Mouse (Mus musculus) CH12.LX (cell line): ENCODE measurements at regions not wholly inside any gene's neighbourhood (a gene's known extent, or its start where the extent isn't known, plus 50 kb on each side); places are given as distances from the start of the nearest gene placed in this dataset.

Source experiments
- DNase-seq: peaks from one replicate; pipeline ENCODE4 v3.0.0-alpha.2; 2013; ENCODE audit errors: extremely low read depth
- H3K27ac ChIP-seq: 2 replicates; pipeline ENCODE4 v1.5.1; 2012; ENCODE audit warnings: low read depth, mild to moderate bottlenecking, control low read depth, moderate library complexity; ENCODE audit not compliant: insufficient read depth
- H3K27me3 ChIP-seq: replicated peaks from 2 replicates; pipeline ENCODE3; 2012; ENCODE audit warnings: inconsistent platforms
- H3K36me3 ChIP-seq, 2 experiments: replicated peaks in 1 of 2; 2 replicates each; pipeline versions ENCODE3 to v1.6.1; 2012; ENCODE audit warnings: inconsistent platforms in 1 of 2, low read length in 1 of 2, mild to moderate bottlenecking in 1 of 2, mixed read lengths in 1 of 2, moderate library complexity in 1 of 2; ENCODE audit not compliant: control insufficient read depth in 1 of 2, insufficient read depth in 1 of 2
- H3K4me1 ChIP-seq, 2 experiments: 2 replicates each; pipeline ENCODE4 v1.6.1; 2012; ENCODE audit warnings: inconsistent platforms in 1 of 2, moderate library complexity in 1 of 2; ENCODE audit not compliant: insufficient read depth in 2 of 2, control insufficient read depth in 1 of 2
- H3K4me2 ChIP-seq: 2 replicates; pipeline ENCODE4 v1.6.1; 2012; ENCODE audit warnings: low read depth, mild to moderate bottlenecking, control low read depth; ENCODE audit not compliant: poor library complexity, insufficient read depth, severe bottlenecking
- H3K4me3 ChIP-seq, 3 experiments: fragments of 150-350 bp in 1 of 3; sonication (generic) in 1 of 3; replicated peaks in 1 of 3; 2 replicates each; pipeline versions ENCODE3 to v1.5.1; 2011 to 2012; ENCODE audit warnings: low read depth in 2 of 3, low read length in 2 of 3, mild to moderate bottlenecking in 2 of 3, moderate library complexity in 2 of 3, control low read depth in 1 of 3, improper control_type of control experiment in 1 of 3, inconsistent platforms in 1 of 3, mixed read lengths in 1 of 3; ENCODE audit not compliant: poor library complexity in 1 of 3
- H3K79me2 ChIP-seq: replicated peaks from 2 replicates; pipeline ENCODE4 v1.6.1; 2012; ENCODE audit warnings: mild to moderate bottlenecking, moderate library complexity; ENCODE audit not compliant: control insufficient read depth, poor library complexity, insufficient read depth, severe bottlenecking; ENCODE audit errors: extremely low read depth
- H3K9ac ChIP-seq: 2 replicates; pipeline ENCODE4 v1.6.1; 2012; ENCODE audit warnings: low read depth, mild to moderate bottlenecking, control low read depth, moderate library complexity; ENCODE audit not compliant: insufficient read depth
- H3K9me3 ChIP-seq: replicated peaks from 2 replicates; pipeline ENCODE3; 2012; ENCODE audit warnings: low read length, inconsistent platforms, mixed read lengths
- E2F4 ChIP-seq: IDR thresholded peaks from 2 replicates; pipeline ENCODE4 v1.6.1; 2011; ENCODE audit warnings: low read depth, low read length, improper control_type of control experiment; ENCODE audit not compliant: insufficient replicate concordance
- EP300 ChIP-seq: IDR thresholded peaks from 2 replicates; pipeline ENCODE4 v1.6.1; 2011; ENCODE audit warnings: low read length, improper control_type of control experiment
- GABPA ChIP-seq: IDR thresholded peaks from 2 replicates; pipeline ENCODE4 v1.6.1; 2012; ENCODE audit warnings: low read depth, low read length, improper control_type of control experiment, inconsistent platforms; ENCODE audit not compliant: insufficient replicate concordance
- HCFC1 ChIP-seq: IDR thresholded peaks from 2 replicates; pipeline ENCODE4 v1.6.1; 2012; ENCODE audit warnings: low read depth, mild to moderate bottlenecking, inconsistent platforms, low read length, improper control_type of control experiment
- IRF4 ChIP-seq: IDR thresholded peaks from 2 replicates; pipeline ENCODE4 v1.6.1; 2014; ENCODE audit warnings: low read depth, mild to moderate bottlenecking, inconsistent platforms, low read length, improper control_type of control experiment
- JUN ChIP-seq: IDR thresholded peaks from 2 replicates; pipeline ENCODE4 v1.6.1; 2011; ENCODE audit warnings: low read depth, mild to moderate bottlenecking, low read length, improper control_type of control experiment, moderate library complexity; ENCODE audit not compliant: insufficient read depth
- KAT2A ChIP-seq: IDR thresholded peaks from 2 replicates; pipeline ENCODE4 v1.6.1; 2012; ENCODE audit warnings: low read length, improper control_type of control experiment, inconsistent platforms; ENCODE audit not compliant: insufficient replicate concordance
- MAX ChIP-seq: IDR thresholded peaks from 2 replicates; pipeline ENCODE4 v1.6.1; 2011; ENCODE audit warnings: low read length, improper control_type of control experiment
- PAX5 ChIP-seq: IDR thresholded peaks from 2 replicates; pipeline ENCODE4 v1.6.1; 2012; ENCODE audit warnings: low read length, inconsistent platforms, mixed read lengths
- POLR2A ChIP-seq: IDR thresholded peaks from 2 replicates; pipeline ENCODE4 v1.6.1; 2011; ENCODE audit warnings: low read depth, mild to moderate bottlenecking, improper control_type of control experiment, low read length
- TBP ChIP-seq: conservative IDR thresholded peaks from 2 replicates; pipeline ENCODE4 v1.6.1; 2011; ENCODE audit warnings: low read depth, low read length, improper control_type of control experiment
- TCF12 ChIP-seq: IDR thresholded peaks from 2 replicates; pipeline ENCODE4 v1.6.1; 2014; ENCODE audit warnings: low read depth, mild to moderate bottlenecking, inconsistent platforms, low read length, improper control_type of control experiment
- dilution Hi-C: fragments of 300-500 bp; cut with MboI; formaldehyde crosslinking; loops from 2 replicates; pipeline ENCODE4 v1.14.3; 2020; ENCODE audit warnings: low sequenced_read_pairs; ENCODE audit not compliant: extremely low pct_unique_long_range_greater_than_20kb, extremely low pct_ligation_motif_present
- in situ Hi-C: fragments of 300-500 bp; cut with MboI; formaldehyde crosslinking; loops from 3 replicates; pipeline ENCODE4 v1.14.3; 2019; ENCODE audit warnings: low sequenced_read_pairs, low pct_ligation_motif_present, low pct_unique_long_range_greater_than_20kb, mixed read lengths

DNA sequence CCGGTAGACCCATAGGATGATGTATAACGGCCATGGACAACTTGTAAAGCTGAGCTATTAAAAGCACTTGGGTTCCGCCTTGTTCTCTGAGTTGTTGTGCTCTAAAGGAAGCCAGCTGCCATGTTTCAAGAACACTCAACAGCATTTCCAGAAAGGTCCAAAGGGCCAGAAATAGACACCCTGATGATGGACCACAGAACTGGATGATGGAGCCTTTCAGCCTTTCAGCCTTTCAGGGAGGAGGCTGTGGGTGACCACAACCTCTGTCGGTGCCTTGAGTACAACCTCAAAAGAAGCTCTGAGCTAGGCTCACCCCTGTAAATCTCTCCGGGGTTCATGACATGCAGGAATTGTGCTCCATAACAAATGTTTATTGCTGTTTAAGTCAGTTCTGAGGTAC, 259.3 kb downstream of the Sv2b start:
- no peak overlapping the region for H3K9ac ChIP-seq
- no peaks in the 10 kb centered on the region for H3K79me2 ChIP-seq
- H3K4me2 ChIP-seq, result no peak overlapping the region
- no peaks in the 10 kb centered on the region for H3K9me3 ChIP-seq
- H3K27me3 ChIP-seq, result peaks cover 36% of the 10 kb centered on the region
- in situ Hi-C loops, result no loop called here
- dilution Hi-C loops, result no loop called here
- no peak for DNase-seq
- no peak overlapping the region for H3K4me3 ChIP-seq
- no peaks in the 10 kb centered on the region for H3K36me3 ChIP-seq
- no peaks in the 10 kb centered on the region for H3K4me1 ChIP-seq
- no peak for TF ChIP-seq POLR2A
- no peak for TF ChIP-seq PAX5
- no peak for TF ChIP-seq TBP
- TF ChIP-seq GABPA, result no peak
- H3K27ac ChIP-seq, result no peak overlapping the region

DNA sequence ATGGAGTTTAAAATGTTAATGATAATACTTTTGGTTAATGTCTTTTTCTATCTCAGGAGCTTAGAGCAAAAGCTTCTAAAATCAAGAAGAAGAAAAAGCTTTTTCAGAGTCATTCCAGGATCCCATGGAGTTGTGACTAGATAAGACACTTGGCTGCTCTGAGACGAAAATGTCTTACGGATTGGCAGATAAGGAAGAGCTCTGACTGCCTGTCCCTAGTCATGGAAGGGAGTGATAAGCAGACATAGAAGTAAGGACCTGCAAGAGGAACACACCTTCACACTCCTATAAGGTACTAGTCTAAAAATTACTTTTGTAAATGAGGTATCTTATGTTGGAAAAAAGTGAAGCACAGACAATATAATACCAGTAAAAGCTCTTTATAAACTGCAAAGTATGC, 260.2 kb downstream of the Sv2b start:
- Histone ChIP-seq H3K36me3 (no peaks in the 10 kb centered on the region), H3K27ac (no peak overlapping the region), H3K79me2 (no peaks in the 10 kb centered on the region), H3K27me3 (peaks cover 33% of the 10 kb centered on the region), H3K4me2 (no peak overlapping the region), H3K4me1 (no peaks in the 10 kb centered on the region), H3K9me3 (no peaks in the 10 kb centered on the region), H3K4me3 (no peak overlapping the region), H3K9ac (no peak overlapping the region)
- TF ChIP-seq JUN, result no peak
- no peak for TF ChIP-seq E2F4
- no peak for TF ChIP-seq HCFC1
- TF ChIP-seq MAX, result no peak
- DNase-seq, result no peak
- in situ Hi-C loops (no loop called here), dilution Hi-C loops (no loop called here)

DNA sequence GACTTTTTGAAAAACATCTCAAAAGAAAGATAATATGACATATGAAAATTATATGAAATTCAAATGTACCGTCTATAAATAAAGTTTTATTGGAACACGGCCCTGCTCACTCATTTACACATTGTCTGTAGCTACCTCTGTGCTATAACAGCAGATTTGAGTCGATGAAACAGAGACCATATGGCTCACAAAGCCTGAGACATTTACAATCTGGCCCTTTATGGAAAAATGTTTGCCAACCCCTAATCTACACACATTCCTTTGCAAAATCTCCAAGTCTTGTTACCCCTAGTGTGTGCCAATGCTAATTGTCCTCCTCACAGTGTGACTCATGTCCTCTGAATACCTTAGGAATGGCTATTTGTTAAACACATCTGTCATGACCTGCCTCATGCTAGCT, 261.2 kb downstream of the Sv2b start:
- Histone ChIP-seq H3K27ac (no peak overlapping the region), H3K9me3 (no peaks in the 10 kb centered on the region), H3K4me2 (no peak overlapping the region), H3K27me3 (peaks cover 33% of the 10 kb centered on the region), H3K4me1 (no peaks in the 10 kb centered on the region), H3K36me3 (no peaks in the 10 kb centered on the region), H3K9ac (no peak overlapping the region), H3K4me3 (no peak overlapping the region), H3K79me2 (no peaks in the 10 kb centered on the region)
- dilution Hi-C loops, result no loop called here
- no peak for DNase-seq
- TF ChIP-seq E2F4, result no peak
- TF ChIP-seq EP300, result no peak
- no peak for TF ChIP-seq TCF12
- TF ChIP-seq IRF4, result no peak
- no peak for TF ChIP-seq TBP
- no peak for TF ChIP-seq MAX
- no peak for TF ChIP-seq KAT2A
- in situ Hi-C loops, result no loop called here
